Mouse (Mus musculus): Measurements from ENCODE around the gene Cyp4x1.

The Cyp4x1 gene

GRCm38 (mm10) chr4:115057674-115058316 is 76.3 kb downstream of the Cyp4x1 start:
- no peak for DNase-seq (ENCODE audit: low read depth, low spot score)

GRCm38 (mm10) chr4:115056921-115057673 is 77.0 kb downstream of the Cyp4x1 start:
- no peak for DNase-seq (ENCODE audit: low read depth, low spot score)

GRCm38 (mm10) chr4:115056371-115056920 is 77.6 kb downstream of the Cyp4x1 start, which contains the start of gene Tal1:
Tal1 (plus strand) TSS chr4:115056426.
- no peak for DNase-seq (ENCODE audit: low read depth, low spot score)
